Mouse (Mus musculus) heart, postnatal 0 days (tissue): Measurements from ENCODE around the gene R3hcc1l.

Experiments used
- CTCF ChIP-seq: IDR thresholded peaks from 2 replicates; pipeline ENCODE4 v1.5.1; 2016; ENCODE audit warnings: antibody characterized with exemption, control low read depth, low read depth
- EP300 ChIP-seq: IDR thresholded peaks from 2 replicates; pipeline ENCODE4 v1.6.1; 2016; ENCODE audit warnings: antibody characterized with exemption, low read depth

- TF ChIP-seq CTCF, result no peak
- TF ChIP-seq EP300, result no peak
These were observed 82.9 kb downstream of the R3hcc1l start for GRCm38 (mm10) chr19:42601445-42601844.
